Mouse (Mus musculus) heart, adult 9 months (tissue): Measurements from ENCODE around the gene Mamdc4.
A peak's percentile ranks its signal among the peaks of the same experiment; 100 is the strongest.

Source experiments
- DNase-seq, 2 experiments: peaks; one replicate each; pipeline ENCODE4 v3.0.0; 2022; ENCODE audit warnings: low spot score in 2 of 2

Gene Mamdc4

DNA sequence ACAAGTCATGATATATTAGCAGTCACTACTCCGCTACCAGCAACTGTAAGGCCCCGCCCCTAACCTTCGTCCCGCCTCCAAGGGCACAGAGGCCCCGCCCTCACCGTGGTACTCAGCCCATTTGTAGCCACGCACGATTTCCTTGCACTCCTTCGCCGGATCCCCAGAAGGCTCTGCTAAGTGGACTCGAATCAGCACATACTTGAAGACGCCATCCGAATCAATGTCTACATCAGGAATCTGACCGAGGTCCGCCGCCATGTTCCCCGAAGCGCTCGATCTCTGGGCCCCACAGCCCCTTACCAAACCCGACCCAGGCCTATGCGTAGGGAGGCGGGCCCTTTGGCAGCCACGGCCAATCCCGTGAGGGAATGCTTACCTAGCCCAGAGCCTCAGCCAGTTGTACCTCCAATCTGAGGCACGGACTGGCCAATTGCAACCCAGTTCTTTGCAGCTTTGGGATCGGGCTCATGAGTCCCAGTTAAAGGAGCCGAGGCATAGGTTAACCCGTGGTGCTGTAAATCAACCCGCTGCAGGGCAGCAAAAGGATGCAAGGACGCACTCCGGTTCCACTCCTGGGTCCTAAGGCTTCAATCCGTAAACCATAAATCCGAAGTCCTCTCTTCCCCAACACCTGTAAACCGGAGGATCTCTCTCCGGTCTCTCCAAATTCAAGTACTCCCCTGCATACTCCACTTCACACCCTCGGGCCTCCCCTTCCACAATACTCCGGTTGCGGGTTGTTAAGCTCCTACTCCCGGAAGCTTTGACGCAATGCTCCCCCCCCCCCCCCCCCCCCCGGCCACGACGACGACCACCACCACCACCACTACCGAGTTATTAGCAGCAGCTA, at the start of gene Mamdc4, which contains the start of gene Phpt1:
Mamdc4 (minus strand) TSS at position 267 of the 853 bp plus-strand sequence.
Phpt1 (minus strand) TSS at position 646 of the 853 bp plus-strand sequence.
- peak; percentile 98 to 99 for DNase-seq

DNA sequence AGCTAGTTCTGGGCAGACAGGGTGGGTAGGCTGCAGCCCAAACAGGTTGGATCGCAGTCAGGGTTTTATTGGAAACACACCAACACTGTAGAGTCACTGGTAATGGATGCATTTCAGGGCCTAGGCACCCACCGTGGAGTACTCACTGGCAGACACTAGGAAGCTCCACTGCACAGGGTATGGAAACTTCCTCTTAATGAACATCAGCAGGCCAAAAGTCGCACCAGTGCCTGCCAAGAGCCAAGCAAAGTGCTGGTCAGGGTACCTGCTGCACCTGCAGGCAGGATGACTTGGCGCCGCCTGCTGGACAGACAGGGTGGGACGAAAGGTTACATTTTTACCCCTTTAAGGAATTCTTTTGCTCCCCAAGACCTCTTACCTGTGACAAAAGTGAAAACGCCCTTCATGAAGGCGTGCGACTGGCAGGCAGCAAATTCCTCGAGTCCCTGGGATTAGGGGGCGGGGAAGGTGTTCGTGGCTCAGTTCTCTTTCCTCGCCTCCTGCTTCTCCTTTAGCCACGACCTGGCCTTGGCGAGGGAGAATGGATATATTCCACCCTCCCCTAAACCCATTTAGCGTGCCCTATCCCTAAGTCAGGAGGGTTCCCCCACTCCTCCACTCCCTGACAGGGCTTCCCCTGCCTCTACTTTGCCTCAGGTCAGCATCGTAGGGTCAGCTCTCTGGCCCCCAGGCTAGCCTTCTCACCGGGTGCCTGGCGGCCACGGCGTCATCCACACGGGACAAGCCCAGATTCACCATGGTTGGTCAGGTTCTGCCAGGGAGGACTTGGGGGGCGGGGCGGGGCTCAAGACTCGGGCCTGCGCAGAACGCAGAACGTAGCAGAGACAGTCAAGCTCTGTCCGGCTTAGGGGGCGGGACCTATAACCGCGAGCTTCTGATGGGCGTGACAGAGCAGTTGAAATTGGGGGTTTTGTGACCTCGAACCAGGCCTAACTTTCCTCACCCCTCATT, 46.9 kb upstream of the Mamdc4 start, which contains the start of gene Tmem141:
Tmem141 (minus strand) TSS at position 777 of the 972 bp plus-strand sequence.
- peak; percentile 86 to 88 for DNase-seq

DNA sequence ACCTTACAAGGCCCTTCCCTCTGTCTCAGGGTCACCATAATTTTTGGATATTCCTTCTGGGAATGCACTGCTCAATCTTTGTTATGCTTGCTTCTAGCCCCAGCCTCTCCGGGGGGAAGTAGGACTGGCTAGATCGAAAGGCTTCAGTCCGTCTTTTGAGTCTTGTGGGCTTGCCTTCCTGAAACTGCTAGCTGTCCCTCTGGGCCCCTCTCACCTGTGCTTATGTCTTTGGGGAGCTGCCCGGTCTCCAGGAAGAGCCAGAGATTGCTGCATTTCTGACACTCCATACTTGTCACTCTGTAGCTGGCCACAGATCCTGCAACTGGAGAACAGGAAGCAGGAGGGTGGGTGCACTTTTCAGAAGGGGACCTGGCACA, 46.2 kb upstream of the Mamdc4 start:
- no peak for DNase-seq

DNA sequence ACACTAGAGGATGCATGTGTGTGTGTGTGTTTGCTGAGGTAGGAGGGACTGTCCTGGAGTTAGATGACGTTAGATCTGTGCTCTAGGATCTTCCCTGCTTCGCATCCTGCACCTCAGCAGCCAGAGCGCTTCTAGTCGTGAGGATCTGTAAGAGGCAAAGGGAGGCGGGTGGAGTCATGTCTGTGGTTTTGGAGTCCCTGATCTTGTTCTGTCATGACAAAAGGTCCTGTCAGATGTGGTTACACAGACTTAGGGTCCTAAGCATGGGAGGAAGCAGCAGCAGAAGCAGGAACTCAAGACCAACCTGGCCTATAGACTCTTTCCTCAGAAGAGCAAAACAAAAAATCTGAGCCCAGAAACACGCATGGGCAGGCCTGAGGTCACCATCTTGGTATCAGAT, 45.7 kb upstream of the Mamdc4 start:
- DNase-seq, result no peak

DNA sequence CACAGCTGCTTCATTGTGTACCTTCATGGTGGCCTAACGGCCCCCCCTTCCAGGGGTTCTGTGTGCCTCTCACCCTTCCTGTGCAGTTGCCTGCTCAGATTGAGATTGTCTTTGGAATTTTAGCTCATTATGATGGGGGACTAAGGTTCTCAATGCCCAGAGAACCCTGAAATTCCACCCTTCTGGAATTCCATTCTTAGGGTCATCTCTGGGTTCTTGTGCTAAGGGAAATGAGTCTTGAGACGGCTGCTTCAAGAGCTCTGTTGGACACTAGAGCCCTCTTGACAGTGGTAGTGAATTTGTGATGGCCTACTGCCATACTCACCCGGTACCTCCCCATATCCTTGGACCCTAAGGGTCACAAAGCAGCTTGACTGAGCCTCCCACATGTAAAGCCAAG, 42.9 kb upstream of the Mamdc4 start, which contains the start of gene Ccdc183:
Ccdc183 (minus strand) TSS at position 101 of the 400 bp plus-strand sequence.
- DNase-seq, result no peak

DNA sequence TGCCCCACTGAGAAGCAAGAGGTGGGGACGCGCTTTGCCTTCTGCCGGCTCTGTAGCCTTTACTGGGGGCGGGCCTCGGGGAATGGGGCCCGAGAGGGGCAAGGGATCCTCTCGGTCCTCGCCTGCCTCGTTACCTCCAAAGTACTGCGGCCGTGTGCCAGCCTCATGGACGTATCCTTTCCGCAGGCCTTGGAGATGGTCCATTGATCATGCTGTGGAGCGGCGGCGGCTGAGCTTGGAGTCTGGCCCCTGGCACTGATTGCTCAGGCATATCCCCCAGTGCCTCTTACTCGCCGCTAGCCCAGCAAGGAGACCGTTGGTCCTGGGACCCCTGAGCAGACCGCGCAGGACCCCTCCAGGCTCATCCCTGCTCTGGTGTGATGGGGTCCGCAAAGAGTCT, 41.8 kb upstream of the Mamdc4 start:
- DNase-seq, result no peak

DNA sequence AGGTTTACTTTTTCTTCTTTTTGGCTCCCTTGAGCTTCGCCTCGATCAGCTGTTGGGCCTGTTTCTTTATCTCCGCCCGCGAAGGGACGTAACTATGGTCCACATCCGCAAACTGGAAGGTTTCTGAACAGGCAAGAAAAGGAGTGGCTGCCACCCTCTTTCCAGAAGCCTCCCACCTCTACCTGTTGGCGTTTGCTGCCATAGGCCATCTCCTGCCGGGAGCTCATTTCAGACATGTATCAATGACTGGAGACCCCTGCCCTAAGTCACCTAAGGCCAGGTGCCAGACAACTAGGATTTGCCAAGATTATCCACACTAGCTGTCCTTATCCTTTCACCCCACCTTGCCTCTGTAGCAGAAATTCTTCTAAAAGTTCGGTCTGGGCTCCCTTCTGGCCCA, 34.0 kb upstream of the Mamdc4 start:
- no peak for DNase-seq

DNA sequence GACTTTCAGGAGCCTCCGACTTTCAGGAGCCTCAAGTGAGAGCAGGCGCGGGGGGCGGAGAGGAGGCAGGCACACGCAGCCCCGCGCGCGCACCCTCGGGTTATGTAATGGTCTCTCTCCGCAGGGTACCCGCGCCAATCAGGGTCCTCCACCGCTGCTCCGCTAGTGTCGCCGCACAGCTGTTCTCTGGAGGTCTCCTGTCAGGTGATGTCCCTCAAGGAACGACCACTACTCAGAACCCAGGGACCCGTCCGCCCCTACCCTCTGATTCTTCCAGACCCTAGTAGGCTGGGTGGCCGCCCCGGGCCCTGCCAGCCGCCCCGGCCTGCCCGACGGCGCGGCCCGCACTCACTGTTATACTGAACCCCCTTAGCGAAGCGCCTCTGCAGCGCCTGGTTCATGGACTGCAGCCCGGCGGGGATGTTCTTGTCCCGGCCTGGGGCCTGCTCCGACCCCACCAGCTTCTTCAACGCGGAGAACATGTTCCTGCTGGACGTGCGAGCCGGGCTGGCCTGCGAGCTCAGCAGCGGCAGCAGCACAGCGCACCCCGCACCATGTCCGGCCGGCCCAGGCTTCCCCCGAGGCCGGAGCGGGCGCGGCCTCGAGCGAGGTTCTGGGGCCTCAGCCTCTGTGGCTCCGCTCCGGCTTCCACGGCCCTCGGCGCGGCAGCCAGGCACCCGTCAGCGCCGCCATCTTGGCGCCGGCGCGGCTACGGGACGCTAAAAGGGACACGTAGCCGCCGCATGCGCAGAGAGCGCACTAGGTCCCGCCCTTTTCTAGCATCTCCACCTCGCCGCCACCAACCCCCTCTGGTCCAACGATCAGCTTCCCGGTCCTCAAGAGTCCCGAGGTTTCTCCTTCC, 33.3 kb upstream of the Mamdc4 start, which contains the start of gene Rabl6:
Rabl6 (minus strand) TSS at position 761 of the 862 bp plus-strand sequence.
- peak; percentile 88 to 90 for DNase-seq

DNA sequence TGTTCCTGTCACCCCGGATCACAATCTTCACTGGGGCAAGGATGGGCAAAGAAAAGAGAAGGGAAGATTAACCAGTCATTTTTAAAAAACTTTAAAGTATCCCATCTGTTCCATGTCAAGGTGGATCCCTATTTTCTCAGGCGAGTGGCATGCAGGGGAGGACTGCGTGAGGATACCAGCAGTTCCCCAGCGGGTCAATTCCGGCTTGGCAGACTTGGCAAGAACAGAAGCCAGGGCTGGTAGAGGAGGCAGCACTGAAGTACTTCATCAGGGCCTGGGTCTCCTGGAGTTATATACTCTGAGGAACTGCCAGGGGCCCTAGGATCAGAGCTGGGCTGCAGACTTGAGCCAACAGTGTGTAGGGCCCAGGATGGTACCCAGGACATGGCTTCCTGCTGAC, 27.9 kb upstream of the Mamdc4 start:
- no peak for DNase-seq

DNA sequence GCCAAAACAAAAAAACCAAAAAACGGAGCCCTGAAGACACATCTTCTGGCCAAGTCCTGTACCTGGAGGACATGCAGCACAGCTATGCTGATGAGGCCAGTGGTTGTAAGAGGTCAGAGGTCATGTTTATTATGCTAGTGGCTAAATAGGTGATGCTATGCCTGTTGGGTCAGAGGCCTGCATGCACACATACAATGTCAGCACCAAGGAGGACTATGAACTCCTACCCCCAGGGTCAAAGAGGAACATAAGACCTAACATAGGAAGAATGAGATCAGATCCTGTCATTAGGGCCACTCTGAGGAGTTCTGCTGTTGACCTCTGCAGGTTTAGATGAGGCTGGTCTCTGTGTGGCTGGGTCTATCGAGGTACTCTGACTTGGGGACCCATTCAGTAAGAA, 25.4 kb upstream of the Mamdc4 start:
- no peak for DNase-seq

DNA sequence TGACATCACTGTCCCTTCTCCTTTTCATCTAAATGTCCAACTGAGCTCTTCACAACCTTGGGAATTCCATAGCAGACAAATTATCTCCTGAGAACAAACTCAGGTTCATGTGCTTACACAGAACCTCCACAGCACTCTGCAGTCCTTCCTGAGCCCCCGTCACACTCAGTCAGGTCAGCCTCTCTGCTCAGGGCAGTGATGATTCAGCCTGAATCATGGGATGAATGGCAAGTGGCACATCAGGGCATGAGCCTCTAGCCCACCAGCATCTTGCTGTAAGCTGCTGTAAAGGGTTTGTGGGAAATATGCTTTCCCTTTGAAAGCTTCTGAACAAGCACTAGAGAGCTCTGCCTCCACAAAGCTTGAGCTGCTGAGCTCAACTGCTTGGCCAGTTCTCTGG, 24.1 kb upstream of the Mamdc4 start:
- DNase-seq, result no peak

DNA sequence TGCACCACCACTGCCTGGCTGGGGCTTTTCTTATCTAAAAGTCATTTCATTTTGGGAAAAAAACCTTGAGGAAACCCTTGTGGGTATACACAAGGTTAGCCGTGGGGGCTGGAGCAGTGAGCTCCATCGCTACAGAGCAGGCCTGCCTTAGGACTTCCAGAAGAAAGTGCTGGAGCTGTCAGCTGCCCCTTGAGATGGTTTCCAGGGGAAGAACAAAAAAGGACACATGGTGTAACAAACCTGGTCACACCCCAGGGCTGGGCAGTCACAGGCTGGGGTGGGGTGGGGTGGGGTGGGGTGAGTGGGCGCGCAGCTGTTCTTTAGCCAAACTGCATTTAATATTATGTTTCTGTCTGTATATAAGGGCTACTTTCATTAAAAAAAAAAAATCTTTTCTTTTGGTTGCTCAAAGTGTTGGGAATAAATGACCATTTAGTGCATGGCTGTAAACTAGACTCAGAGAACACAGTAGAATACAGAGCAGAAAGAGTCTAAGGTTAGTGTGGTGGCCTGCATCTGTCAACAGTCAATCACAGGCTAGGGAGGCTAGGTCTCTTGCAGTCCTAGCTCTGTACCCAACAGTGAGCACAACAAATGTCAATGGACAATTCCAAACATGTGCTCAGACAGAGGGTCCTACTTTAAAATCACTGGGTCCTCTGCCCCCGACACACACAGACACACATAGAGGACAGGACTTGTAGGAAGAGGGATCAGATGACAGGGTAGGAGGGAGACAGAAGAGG, 22.3 kb upstream of the Mamdc4 start:
- DNase-seq, result no peak

DNA sequence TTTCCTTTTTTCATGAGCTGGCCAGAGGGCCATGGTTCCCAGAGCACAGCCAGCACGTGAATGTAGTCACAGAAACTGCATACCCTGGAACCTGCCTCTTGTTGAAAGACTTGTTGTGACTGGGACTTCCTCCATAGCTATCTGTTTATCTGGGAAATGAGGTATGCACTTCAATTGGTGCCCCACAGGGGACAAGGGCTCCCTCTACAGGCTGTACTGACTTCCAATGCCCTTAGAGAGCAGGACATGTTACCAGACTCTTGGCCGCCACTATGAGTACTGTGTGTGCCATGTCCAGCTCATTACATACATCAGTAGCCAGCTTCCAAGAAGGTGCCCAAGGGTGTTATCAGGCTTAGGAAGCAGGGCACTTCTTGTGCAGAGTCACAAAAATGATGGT, 17.2 kb upstream of the Mamdc4 start:
- no peak for DNase-seq

DNA sequence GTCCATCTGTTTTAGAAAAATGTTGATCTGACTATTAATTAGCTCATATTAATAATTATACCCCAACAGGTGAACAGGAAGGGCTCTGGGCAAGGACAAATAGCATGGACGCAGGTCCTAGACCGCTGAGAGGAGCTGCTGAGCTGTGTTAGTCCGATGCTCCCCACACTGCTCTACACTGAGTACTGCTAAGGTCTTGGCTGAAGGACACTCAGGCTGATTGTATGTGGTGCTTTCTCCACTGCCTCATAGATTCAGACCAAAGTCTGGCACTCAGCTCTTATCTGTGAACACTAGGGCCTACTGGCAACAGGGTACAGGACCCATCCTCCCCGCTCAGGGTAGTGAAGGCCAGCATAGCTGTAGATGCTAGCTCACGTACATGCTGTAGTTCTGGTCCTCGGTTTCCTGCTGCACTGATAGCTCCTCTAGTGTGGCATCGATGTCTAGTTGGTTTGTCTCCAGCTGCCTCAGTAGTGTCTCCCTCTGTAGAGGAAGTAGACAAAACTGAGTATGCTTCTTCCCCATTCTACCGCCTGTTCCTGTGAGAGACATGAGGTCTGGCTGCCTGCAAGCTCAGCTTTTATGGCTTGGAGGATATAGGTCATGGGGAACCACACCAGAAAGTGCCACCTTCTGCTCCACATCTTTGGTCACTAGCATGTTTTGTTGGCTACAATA, 13.7 kb upstream of the Mamdc4 start:
- no peak for DNase-seq

DNA sequence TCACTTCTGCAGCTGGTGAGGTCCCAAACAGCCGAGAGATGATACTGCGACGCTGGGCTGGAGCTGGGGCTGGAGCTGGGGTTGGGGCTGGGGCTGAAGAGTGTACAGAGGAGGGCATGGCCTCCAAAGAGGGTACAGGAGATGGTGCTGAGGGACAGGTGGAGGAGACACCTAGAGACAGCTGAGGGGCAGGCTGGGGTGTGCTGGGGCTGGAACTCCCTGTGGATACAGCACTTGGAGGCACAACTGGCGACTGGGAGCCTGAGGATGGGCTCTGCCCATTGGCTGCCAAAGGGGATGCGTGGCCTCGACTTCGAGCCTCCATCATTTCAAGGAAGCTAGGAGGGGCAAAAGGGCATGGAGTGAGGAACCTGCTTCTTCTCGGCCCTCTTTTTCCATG, 12.6 kb upstream of the Mamdc4 start:
- no peak for DNase-seq

DNA sequence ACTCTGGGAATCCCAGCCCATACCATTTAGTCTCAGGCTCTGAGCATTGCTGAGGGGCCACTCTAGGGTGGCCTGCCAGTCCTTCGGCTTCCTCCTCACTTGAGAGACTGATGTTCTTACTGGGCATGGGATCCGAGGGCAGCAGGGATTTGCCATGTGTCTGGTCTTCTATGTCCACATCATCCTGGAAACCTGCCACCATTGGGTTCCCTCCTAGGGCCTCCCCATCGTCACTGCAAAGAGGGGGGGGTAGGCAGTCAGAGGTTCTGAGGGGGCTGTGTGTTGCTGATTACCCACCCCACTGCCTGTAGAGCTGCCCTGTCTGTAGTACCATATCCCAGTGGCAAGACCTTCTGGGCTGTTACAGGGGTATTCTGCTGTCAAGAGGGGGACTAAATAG, 11.0 kb upstream of the Mamdc4 start:
- DNase-seq, result no peak

DNA sequence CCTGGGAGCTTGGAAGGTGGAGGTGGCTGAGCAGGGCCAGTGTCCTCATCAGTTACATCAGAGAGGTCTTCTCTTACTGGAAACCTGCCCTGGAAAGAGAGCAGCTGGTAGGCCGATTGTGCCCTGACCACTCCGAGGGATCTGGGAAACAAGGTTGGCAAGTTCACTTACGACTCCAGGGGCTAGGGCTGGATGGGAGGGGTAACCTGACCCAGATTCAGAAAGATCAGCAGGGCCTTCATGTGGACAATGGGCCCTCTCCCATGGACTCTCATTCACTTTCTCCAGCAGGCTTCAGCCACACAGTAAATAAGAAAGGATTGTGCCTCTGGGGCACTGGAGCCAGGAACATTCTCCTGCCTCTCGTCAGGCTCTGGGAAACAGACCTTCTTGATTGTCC, 10.2 kb upstream of the Mamdc4 start:
- DNase-seq, result no peak

DNA sequence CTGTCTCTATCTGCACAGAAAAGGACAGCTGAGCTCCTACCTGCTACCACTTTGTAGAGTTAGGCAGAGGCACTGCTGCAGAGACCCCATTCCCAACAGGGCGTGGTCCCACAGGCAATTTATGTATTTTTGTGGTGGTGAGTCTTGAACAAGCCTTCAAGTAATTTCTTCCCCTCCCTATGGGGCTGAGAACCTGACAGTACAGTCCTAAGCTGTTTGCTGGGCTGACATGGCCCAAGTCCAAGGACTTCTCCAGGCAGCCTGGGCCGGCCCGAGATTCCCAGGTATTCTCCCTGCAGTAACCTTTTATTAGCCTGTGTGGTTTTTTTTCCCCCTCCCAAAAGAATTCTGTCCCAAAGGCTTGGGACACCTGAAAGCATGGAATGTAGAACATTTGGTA, 9.5 kb upstream of the Mamdc4 start:
- no peak for DNase-seq

DNA sequence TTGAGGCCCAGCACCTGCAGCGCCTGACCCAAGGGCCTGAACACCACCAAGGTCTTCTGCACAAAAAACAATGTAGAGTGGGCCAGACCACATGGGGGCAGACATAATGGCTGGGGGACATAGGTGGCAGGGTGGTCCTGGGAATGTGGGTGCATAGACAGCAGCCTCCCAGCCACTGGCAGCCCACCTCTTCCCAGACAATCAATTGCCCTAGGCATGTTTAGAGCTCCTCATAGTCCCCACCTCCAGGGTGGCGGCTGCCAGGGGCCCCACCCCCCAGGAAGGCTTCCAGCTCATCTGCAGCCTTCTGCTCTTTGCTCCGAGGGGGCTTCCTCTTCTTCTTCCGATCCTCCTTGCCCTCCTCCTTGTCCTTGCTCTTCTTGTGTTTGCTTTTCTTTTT, 8.9 kb upstream of the Mamdc4 start:
- no peak for DNase-seq

DNA sequence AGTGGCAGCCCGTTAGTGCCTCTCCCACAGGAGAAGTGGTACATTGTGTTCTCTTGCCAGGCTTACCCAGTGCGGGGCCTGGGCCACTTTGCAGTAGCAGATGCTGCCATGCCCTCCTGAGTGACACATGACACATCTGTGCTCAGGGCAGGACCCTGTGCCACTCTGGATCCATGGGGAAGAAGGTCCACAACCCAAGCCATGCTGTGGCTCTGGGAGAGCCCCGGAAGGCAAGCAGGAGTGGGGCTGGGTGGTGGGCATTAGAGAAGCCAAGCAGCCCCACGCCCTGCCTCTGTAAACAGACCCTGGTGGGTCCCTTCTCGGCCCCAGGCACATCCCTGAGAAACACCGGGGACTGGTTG, 8.5 kb upstream of the Mamdc4 start:
- DNase-seq, result no peak
